Mouse (Mus musculus): ENCODE measurements around the gene Herpud1. TPM values are rescaled to one million over a fixed set of nuclear protein-coding genes. Genes with fewer than 3 reads are reported as not detected.

Herpud1 gene
- total RNA-seq, 2 experiments from 2014 or later = 102 to 108 TPM

DNA sequence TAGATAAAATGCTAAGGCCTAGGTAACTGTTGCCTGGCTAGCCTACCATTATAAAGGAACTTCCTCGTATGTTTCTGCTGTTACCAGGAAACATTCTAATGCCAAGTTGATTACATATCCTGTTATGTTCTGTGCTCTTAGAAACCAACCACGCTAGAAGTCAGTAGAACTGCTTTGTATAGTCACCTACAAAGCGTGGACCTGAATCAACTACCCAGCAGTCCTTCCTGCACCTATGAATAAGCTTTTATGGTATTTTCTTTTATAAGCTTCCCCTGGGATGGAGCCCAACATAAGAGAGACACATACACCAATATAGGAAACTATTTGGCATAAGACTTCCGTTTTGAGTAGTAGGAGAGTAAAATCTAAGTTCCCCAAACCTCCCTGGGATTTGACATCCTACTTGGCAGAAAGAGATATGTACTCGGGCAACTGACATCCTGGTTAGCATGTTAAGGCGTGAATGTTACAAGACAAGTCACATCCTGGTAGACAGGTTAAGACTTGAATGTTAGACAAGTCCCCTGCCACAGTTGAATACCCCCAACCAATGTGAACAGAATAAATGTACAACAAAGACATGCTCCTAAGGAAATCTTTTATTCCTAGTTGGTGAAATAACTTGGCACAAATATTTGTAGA, 13.2 kb upstream of the Herpud1 start:
- DNase-seq (ENCODE audit: low spot score) = no peak

DNA sequence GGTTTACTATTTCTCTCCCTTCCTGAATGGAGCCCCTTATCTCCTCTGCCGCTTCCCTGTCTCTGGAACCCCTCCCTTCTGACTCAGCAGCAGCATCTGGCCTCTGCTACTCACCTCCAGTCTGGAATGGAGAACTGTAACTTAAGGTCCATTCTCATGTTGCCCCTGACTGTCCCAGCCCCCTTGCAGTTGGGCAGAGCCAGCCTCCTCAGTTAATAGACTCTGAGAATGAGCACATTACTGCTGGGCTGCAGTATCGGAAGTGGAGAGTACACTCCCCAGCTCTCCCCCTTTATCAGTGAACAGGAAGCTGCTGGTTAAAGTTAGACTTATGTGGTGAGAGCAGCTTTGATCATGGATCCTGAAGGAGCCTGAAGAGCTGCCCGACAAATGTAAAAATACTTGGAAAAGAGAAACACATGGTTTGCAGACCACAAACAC, 10.7 kb upstream of the Herpud1 start:
- no peak for DNase-seq (ENCODE audit: low spot score)

DNA sequence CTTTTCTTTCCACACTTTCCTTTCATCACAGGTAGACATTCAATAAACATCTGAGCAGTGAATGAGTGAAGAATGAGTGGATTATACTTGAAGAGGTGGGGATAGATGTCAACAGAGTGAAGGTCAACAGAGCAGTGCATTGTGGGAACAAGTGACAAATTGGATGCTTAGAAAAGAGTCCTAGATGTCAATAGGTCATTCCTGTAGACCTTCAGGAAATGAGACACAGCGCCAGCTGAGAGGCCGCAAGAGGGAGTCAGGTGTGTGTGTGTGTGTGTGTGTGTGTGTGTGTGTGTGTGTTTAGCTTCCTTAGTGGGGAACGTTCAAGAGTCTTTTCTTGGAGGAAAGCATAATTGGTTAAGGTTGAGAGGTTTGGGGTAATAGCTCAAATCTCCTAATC, 10.1 kb upstream of the Herpud1 start:
- no peak for DNase-seq (ENCODE audit: low spot score)

- DNase-seq (ENCODE audit: low spot score) = no peak
Observed at GRCm38 (mm10) chr8:94376580-94376979, 9.7 kb upstream of the Herpud1 start.

GRCm38 (mm10) chr8:94377031-94377430, 9.2 kb upstream of the Herpud1 start:
- DNase-seq (ENCODE audit: low spot score) = no peak

GRCm38 (mm10) chr8:94377714-94378205, 8.5 kb upstream of the Herpud1 start:
- DNase-seq (ENCODE audit: low spot score) = peak; percentile 78

DNA sequence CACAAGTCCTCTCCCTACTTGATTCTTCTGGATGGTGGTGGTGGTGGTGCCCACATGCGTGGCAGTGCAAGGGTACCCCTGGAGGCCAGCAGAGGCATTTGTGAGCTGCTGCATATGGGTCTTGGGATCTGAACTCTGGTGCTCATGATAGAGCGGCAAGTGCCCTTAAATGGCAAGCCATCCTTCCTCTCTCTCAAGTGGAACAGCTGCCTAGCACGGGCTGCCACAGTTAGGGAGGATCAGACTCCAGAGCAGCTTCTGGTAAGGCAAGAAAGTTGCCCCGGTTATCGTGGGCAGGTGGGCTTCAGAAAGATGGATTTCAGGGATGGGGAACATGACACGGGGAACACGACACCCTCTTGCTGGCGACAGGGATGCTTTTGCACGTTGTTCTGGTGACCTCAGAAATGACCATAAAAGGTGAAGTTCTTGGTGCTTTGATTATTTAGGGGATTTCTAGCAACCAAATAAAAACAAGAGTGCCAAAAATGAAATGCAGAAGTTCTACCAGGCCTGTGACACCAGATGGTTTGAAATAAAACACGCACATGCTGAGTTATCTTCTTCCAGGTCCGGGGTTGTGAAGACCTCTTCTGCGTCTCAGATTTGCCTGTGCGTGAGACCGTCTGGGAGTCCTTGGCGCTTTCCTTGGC, 7.3 kb upstream of the Herpud1 start:
- no peak for DNase-seq (ENCODE audit: low spot score)

DNA sequence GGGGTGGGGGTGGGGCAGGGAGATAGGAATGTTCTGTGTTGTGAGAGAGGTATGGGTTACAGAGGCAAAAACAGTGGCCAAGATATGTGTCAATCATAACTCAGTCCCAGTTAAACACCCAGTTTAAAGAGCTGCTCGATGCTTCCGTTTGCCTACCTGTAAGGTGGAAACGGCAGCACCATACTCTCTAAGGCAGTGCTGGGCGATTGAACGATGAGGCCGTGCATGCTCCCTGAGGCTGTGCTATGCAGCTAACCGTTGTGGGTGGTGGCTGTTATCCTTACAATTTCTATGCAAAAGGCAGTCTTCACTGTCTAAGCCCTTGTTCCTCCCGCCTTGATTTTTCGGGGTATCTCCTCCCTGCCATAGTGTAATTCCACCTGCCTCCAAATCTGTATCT, 6.6 kb upstream of the Herpud1 start:
- no peak for DNase-seq (ENCODE audit: low spot score)

- no peak for DNase-seq (ENCODE audit: low spot score)
Observed at GRCm38 (mm10) chr8:94384166-94384565, 2.1 kb upstream of the Herpud1 start.

- DNase-seq (ENCODE audit: low spot score) = no peak
Observed at GRCm38 (mm10) chr8:94385506-94386213, 578 bp upstream of the Herpud1 start.

GRCm38 (mm10) chr8:94387027-94387684, 918 bp downstream of the Herpud1 start:
- DNase-seq (ENCODE audit: low spot score) = peak; percentile 90

- no peak for DNase-seq (ENCODE audit: low spot score)
Observed at GRCm38 (mm10) chr8:94387785-94388184, 1.5 kb downstream of the Herpud1 start.

DNA sequence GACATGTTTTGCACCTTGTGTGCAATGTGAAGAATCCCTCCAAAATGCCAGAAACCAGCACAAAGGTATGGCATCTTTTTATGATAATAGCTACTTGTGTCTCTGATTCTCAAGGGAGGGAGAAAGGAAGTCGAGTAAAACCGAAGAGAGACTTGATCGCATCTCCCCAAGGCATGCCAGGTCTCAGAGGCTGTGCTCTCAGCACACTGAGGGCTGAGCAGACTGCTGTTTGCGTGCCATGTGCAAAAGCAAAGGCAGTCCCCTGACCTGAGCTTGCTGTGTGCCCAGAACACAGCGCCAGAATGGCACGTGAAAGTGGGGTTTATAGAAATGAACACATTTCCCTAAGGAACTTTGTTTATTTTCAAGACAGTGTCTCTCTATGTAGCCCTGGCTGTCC, 3.3 kb downstream of the Herpud1 start:
- no peak for DNase-seq (ENCODE audit: low spot score)

- no peak for DNase-seq (ENCODE audit: low spot score)
Observed at GRCm38 (mm10) chr8:94390429-94390828, 4.2 kb downstream of the Herpud1 start.

GRCm38 (mm10) chr8:94390910-94391309, 4.7 kb downstream of the Herpud1 start:
- DNase-seq (ENCODE audit: low spot score) = no peak

GRCm38 (mm10) chr8:94392147-94392546, 5.9 kb downstream of the Herpud1 start:
- peak; percentile 66 for DNase-seq (ENCODE audit: low spot score)

DNA sequence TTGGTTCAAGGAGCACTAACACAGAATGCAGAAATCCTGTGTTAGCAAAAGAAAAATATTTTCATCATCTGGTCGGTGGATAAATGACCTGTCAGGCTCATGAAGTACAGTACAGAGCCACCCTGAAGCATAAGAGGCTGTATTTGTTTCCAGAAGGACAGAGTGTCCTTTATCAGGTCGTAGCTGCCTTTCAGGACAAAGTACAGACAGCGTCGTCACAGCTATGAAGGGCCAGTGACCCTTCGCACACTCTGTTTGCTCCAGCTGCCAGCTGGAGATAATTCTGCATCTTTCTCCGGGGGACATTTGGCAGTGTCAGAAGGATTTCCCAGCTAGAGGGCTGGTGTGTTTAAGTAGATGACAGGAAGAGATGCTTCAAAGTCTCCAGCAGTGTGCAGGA, 6.4 kb downstream of the Herpud1 start:
- DNase-seq (ENCODE audit: low spot score) = no peak

DNA sequence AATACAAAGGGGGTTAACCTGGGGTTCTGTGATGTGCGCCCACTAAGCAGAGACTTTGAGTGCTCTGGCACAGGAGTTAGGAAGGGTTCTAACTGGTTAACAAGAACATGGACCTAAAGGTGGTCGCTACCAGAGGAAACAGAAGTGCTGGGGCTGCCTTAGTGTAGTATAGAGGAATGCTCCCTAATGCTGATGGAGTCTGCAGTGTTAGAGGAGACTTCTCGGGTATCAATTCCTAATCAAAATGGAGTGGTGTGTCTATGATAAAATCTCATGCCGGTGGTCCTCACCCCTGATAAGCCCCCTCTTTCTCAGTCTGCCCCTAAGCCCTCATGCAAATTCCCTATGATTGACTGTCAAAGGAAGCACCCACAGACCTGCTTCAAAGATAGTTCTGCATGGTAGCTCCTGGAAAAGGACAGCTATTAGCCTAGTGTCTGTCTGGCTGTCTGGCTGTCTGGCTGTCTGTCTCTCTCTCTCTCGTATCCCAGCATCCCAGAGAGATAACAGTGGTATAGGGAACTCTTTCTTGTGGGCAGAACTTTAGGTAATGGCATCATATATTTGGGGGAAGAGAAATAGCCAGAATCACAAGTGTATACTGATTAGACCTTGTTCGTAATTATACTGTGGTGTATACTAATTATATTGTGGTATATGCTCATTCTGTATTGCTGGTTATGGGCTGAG, 9.8 kb downstream of the Herpud1 start:
- no peak for DNase-seq (ENCODE audit: low spot score)

- peak; percentile 57 for DNase-seq (ENCODE audit: low spot score)
Observed at GRCm38 (mm10) chr8:94396964-94397657, 10.9 kb downstream of the Herpud1 start.

GRCm38 (mm10) chr8:94398587-94398986, 12.3 kb downstream of the Herpud1 start:
- DNase-seq (ENCODE audit: low spot score) = no peak
